Mouse (Mus musculus) induced T-regulatory cell, adult 2 months (primary cell): ENCODE data around the gene Phldb2.
A peak's percentile ranks its signal among the peaks of the same experiment; 100 is the strongest.

Experiments
- DNase-seq: peaks from one replicate; pipeline ENCODE4 v3.0.0-alpha.2; 2012; ENCODE audit warnings: low read depth

The Phldb2 gene

DNA sequence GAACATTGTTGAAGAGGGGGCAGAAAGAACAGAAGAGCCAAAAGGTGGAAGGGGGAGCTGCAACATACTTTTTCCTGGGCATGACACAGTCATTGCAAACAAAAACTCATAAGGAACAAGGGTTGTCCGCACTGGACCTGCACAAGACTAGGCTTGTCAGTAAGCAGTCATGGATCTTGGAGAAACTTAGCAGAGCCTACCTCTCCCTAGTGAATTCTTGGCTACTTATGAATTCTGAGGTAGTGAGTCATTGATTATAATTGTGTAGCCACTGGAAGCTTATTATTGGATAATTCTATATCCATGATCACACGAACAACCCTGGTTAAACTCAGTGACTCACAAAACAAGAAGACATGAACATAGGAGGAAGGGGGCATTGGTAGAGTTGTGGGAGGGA lies 7.1 kb downstream of the Phldb2 start:
- no peak for DNase-seq

DNA sequence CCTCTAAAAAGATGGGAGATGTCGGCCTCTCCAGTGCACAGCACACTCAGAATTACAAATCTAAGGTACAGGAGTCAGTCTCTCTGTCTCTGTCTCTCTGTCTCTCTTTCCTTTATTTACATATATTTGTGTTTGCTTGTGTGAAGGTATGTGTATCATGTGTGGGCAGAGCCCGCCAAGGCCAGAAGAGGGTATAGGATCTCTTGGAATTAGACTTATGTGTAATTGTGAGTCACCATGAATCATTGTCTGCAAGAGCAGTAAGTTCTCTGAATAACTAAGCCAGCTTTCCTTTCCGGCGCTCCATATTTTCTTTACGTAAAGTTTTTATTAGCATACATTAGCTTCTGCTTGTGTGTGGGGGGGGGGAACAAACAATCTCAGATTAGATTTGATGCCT lies 7.7 kb downstream of the Phldb2 start:
- no peak for DNase-seq

DNA sequence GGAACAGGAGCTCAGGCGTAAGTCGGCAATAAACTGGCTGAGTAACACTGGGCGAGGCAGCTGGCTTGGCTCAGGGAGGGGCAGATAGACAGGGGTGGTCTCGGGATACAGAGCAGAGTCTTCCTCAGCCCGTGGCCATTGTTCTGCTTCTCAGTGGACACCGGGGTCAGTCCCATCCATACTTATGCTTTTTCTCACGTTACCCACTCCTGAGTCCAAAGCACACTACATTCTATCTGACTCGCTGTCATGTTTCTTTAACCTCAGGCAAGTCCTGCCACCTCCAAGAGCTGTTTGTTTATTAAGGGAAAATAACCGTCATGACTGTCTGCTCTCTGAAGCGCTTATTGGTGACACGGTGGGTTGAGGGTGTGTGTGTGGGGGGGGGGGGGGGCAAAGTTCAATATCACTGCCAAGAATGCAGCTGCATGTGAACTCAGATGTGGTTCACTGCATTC lies 8.2 kb downstream of the Phldb2 start:
- DNase-seq = no peak

DNA sequence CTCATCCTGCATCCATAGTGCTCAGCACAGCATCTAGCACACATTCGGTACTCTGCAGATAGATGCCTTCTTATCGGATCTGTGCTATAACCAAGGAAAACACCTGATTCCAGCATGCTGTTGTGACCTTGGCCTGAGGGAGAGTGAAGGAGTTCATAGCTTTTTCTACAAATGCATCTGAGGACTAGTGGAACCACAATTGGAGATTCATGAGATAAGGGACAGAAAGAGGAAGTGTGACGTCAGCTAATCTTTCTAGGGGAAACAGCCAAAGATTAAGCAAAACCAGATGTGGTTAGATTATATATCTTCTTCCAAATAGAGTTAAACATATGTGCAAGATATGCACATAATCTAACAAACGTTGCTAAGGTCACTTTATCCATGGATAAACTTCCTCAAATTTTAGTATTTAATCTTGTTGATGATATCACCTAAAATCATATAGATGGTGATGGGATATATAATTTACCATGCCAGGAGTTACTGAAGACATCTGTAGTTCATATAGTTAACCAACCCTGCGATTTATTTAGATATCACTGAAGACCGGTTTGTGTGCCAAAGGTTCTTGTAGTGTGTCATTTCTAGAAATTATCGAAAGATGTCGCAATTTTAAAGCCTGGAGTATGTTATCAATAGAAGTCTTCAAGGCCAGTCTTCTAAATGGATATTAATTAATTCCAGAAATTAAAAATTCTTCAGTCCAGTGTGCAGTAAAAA lies 11.1 kb downstream of the Phldb2 start:
- peak; percentile 85 for DNase-seq

DNA sequence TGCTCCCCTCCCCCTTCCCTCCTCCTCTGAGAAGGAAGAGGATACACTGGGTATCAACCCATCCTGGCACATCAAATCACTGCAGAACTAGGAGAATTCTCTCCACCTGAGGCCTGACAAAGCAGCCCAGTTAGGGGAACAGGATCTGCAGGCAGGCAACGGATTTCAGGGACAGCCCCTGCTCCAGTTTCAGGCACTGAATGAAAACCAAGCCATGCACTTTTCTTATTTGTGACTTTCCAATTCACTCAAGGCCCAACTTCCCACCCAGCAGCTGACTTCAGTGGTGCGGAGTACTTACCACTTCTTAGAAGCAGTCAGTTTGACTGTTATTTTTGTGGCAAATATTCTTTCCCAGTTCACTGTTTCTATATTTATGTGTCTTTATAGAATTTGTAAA lies 12.7 kb downstream of the Phldb2 start:
- no peak for DNase-seq

DNA sequence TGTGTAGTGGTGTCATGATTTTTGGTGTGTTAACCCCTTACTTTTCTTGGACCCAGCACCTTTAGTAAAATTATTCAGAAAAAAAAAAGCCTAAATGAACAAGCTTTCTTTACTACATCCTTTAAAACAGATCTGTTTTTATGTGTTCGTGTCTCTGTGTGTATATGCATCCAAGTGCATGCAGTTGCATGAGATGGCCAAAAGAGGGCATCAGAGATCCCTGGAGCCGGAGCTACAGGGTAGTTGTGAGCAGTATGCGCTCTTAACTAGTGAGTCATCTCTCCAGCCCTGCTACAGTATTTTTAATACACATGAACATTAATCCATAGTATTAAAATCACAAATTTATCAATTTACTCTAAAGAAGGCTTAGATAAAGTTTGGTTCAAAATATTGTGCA lies 14.0 kb downstream of the Phldb2 start:
- DNase-seq = peak; percentile 27

DNA sequence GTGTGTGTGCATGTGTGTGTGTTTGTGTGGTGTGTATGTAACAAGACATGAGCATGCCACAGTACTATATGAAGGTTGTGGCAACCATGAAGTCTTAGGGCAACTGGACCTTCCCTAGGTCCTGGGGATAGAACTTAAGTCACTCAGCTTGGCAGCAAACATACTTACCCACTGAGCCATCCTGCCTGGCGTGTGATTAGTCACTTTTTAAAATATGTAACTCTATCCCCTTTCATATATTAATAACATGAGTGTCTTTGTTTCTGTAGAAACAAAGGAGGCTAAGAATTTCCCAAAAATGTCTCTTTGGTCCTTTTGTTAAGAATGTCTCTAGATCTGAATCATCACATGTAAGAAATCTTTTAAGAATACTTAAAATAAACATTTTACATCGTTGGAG lies 16.0 kb downstream of the Phldb2 start:
- DNase-seq = no peak

DNA sequence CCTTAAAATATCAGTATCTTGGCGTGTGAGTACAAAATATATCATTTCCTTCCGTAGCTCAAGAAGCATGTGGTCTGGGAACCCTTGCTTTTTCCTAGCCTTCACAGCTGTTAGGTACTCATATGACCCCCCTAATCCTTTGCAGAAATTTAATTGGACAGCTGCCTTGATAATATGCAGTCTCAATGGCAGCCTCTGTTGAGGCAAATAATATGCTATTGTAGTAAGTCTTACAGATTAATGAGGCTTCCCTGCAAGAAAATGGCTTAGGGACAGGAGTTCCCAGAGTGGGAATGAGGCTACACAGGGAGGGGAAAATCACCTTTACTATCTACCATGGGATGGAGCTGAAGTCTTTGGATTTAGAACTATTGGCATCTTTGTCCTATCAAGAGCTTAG lies 16.9 kb downstream of the Phldb2 start:
- DNase-seq = no peak

DNA sequence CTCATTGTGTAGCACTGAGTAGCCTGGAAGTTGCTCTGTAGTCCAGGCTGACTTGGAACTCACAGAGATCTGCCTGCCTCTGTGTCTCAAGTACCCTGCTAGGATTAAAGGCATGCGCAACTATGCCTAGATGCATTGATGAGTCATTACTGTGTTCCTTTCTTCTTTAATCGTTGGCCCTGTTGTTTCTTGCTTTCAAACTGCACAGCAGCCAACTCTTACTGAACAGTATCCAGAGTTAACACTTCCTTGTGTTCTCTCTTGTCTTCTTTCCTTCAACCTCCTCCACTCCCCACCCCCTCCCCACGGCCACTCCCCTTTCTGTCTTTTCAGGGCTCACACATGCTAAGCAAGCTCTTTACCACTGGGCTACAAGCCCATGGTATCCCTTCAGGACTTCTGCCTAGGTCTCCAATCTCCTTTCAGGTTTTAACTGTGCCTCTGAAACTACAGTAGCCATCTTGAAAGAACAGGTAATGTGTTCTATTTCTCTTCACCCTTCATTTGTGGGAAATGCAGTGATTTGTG lies 17.4 kb downstream of the Phldb2 start:
- DNase-seq = no peak

DNA sequence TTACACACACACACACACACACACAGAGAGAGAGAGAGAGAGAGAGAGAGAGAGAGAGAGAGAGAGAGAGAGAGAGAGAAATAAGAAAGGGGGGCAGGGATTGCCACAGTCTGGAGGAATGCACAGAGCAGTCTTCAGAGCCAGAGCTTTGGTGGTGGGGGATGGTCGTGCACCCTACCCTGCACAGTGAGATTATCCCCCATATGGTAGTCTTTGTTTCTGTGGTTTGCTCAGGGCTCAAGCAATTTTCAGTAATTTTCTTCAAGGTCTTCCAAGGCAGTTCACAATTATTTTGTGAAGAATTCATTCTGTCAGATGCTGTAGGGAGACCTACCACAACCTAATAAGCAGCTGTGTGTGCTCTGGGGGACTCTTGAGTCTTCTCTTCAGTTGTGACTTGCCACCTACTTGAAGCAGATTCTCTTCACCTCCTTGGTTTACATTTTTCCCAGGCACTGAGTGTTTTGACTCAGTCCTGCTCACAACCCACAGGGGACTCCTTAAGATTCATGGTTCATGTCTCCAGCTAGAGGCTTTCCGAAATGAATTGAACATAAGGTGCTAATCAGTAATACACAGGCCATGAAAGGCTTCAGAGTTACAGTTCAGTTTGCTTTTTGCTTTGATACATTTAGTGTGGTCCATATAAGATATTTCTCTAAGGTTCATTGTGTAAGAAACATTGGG lies 18.5 kb downstream of the Phldb2 start:
- DNase-seq = no peak

DNA sequence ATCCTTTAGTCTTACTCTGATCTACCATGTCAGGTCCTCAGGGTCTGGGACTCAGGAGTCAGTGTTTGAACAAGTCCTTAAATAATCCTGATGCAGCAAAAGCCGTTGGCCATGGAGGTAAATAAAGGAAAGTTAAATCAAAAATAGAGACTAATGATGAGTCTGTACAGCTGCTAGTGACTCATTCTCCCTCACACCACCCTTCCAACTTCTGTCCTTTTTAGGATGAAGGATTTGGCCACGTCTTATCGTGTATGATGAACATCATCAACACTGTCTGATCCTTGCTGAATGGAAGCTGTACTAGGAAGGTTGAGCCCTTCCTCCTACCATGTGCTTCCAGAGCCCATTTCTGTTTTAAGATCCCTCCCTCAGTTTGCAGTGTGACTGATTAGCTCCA lies 23.1 kb downstream of the Phldb2 start:
- no peak for DNase-seq

DNA sequence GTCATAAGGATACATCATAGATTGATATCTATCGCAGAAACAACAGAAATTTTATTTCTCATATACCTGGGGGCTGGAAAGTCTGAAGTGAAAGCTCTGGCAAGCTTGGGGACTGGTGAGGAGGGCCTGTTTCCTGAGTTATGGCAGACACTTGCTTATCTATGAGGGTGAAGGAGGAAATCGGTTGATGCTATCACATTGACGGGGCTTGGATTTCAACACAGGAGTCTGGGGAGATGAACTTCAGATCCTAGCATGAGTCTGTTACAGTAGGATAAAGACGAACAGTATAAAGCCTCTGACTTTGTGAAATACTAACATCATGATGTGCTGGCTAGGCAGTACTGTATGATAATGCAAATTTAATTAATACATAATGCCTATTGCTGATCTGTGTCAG lies 25.3 kb downstream of the Phldb2 start:
- no peak for DNase-seq

DNA sequence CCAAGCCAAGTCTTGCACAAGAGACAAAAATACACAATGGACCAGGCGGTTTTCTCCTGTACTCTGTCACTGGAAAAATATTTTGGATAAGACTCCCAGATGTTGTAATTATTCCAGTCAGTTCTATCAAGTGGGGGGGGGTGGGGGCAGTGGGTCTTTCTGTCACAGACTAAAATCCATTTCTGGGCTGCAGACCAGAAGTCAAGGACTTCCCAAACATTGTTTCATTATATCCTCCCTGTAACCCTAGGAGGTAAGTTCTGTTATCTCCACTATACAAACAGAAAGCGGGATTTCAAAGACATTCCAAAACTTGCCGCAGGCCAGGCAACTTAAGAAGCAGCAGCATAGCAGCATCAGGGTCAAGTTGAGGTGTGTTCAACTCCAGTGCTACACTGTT lies 25.8 kb downstream of the Phldb2 start:
- DNase-seq = no peak

DNA sequence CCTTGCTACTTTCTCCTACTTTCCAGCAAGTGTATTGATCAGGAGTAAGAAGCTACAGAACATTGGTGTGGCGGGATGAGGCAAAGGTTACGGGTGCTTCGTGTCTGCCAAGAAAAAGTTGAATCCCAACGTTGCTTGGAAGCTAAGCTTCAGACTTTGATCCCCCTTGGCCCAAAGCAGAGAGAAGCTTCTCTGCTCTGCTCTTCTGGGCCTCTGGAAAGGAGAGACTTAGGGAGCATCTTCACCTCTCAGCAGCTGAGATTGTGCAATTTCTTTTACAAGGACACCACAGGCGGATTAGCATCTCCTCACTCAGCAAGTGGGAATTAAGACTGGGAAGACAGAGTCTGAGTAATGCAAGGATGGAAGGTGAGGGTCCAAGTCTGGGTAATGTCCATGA lies 26.5 kb downstream of the Phldb2 start:
- DNase-seq = no peak

DNA sequence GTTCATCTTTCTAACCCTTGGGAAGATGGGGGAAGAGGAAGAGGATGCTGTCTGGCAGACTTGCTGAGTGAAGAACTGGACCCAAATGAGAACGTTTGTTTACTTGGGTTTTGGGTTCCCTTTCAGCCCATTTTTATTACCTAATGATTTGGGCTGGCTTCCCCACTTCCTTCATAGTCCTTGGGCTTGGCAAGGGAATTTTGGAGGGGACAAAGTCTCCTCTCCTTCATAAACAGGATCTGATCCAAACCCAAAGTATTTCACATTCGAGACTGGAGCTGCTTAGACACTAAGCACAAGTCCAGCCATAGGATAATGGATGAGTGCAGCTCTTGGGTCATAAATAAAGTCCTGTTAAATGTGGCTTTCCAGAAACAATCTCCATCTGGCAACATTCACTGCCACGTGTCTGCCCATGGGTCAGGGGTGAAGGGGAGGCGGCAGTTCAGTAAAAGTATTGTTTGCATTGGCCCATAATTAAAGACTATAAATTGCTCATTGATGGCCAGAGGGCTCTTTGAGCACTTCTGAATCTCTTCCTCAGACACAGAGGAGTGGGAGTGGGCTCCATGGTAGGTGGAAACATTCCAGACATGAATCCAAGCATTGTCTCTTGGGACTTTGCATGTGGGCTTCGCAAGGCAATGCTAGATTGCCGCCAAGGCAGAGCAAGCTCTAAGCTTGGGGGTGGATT lies 29.5 kb downstream of the Phldb2 start:
- DNase-seq = no peak

DNA sequence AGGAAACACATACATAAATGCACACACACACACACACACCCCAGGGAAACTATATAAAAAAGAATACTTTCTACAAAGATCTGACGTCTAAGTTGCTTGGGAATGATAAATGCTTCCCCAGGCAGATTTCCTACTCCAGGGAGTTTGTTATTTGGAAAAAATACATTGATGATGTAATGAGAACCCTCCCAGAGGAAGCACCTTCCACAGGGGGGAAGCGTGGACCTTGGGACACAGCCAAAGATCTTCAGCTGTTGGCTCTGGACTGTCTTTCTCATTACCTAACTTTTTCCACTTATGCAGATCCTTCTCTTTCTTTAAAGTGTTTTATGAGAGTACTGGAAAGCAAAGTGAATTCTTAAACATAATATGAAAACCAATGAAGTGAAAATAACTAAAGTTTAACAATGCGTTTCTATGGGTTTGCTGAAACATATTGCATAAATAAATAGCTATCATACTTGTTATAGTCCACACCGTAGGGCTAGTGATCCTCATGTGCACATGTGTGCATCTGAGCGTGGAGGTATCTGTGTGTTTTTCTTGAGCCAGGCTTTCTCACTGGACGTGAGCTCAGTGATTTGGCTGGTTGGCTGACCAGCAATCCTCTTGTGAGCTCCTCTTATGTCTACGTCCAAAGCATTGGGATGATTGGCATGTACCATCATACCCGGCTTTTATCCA lies 30.7 kb downstream of the Phldb2 start:
- DNase-seq = no peak

DNA sequence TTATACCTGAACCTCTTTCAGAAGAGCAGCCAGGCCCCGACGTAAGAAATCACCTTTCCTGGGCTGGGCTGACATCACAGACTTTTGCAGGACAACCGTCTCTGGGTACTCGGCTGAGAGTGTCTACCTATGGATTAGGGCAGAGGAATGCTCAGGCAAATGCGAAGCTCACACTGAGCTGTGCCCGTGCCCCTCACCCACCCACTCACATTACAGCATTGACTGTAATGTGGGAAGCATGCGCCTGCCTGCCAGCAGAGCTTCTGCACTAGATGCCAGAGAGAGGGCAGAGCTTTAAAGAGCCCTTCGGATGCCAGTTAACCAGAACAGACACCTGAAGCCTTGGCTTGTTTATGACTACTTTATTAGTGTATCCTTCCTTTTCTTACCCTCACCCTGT lies 33.8 kb downstream of the Phldb2 start:
- no peak for DNase-seq

DNA sequence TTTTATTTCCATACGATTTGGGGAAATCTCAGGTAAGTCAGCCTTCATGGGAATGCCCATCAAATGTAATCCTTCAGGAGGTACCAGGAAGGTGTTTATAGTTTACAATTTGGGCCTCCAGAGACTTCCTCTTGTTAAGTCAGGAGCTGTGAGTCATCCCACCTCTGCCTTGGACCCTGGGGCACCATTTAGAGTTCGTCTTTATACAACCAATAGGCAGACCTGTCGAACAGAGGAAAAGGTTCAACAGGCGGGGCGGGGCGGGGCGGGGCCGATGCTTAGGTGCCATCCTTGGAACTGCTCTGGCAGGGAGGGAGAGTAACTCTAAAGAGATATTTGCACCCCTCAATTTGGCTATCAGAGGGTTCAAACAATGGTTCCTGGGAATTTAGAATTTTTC lies 49.8 kb downstream of the Phldb2 start:
- no peak for DNase-seq

DNA sequence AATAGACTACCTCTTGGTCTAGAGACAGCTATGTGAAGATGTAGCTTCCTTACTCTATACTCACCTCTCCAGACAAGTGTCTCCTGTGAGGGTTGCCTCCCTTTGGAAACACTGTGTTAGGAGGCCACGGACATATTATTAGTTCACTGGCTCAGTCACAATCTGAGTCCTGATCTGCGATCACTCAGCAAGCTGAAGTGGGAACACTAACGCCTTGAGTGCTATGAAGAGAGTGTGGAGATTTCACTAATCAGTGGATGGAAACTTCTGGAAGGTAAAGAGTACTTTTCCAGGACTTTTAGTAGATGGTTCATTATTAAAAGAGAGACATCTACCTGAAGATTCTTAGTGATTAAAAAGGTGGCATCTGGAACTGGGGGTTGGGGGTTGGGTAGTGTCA lies 54.9 kb downstream of the Phldb2 start:
- no peak for DNase-seq

DNA sequence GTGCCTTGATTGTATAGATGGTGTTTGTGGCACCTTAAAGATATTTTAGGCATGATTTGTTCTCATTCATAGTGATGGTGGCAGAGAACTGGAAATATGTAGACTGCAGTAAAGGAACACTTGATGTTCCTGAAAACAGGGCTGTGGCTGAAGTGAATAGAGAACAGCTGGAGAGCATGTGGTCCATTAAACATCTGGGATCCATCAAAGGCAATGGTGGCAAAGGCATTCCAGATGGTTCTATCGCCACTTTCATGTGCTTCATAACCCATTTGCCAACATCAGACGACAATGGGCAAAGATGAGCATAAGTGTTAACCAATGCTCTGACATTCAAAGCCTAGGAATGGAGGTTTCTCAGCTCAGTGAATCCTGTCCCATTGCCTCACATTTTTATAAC lies 56.8 kb downstream of the Phldb2 start:
- no peak for DNase-seq

DNA sequence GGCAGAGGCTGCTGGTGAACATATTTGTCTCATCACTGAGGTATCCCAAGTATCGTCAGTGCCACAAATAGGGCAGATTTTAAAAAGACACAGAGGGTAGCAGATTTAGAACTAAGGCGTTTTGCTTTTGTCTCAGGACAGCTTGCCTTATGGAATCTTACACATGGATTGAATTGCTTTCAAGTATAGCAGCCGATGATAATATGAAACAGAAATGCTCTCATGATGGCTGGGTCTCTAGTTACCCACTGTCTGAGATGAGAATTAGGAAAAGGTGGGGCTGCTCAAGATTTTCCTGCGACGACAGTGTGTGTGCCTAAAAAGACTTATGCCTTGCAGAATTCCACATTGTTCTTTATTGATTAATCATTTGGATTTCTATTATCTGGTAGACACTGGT lies 58.4 kb downstream of the Phldb2 start:
- DNase-seq = no peak

DNA sequence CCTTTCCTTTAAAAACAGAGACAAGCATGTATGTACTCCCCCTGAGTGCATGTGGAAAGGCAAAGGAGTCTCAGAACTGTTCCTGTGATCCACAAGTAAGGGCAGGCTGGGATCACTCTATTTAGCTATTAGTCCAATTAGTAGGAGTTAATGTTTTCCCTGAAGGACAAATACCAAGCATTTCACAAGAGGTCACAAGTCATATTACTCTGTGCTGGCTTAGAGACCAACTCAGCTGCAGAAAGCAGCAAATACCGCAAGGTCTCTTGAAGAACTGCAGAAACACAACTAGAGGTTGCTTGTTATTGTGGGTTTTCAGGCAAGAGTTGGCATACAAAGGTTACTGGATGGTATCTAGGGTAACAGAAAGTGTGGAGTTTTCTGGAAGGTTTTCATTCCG lies 59.6 kb downstream of the Phldb2 start:
- DNase-seq = no peak

DNA sequence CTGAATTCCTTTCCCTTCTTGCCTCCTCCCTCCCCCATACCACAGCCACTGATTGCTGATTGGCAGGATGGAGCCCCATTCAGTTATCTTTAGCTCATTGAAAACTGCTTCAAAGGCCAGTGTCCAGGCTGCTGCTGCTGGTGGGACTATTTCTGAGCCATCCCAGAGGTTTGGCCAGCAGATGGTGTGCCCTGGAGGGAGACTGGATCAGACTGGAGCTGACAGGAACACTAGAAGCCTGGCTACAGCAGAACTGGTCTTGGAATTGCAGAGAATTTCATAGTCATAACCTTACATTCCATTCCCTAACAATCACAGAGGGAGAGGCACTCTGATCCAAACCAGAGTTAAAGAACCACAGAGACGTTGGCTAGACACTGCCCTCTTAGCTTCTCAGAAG lies 60.5 kb downstream of the Phldb2 start:
- DNase-seq = no peak
